In the genomic region with DNA sequence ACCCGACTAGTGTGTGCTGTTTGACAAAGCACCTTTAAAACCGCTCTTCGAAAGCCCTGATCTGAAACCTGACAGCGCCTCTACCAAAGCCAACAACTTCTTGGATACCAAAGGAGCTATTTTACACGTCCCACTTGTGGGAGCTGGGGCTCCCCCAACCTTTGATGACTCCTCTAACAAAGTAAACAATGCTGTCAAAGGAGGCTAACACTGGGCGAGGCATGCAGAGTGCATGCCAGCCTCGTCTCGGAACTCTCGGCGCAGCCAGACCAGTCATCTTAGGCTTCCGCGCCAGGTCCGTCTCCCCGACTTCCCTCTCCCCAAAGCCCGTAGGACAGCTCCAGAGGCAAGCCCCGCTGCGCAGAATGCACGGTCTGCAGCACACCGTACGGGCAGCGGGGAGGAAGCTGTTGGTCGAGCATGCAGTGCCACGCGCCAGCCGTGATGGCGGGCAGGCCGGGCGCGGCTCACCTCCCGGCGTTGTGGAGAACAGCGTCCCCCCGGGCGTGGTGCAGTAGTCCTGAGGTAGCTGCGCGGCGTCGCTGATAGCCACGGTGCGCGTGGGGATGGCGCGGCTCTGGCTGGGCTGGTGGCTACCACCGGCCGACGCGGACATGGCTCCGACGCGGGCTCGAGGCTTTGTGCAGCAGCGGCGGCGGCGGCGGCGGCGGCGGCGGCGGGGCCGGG, we compare ENCODE assay signal across 8 mouse cellular contexts. TPM values are rescaled to one million over a fixed set of nuclear protein-coding genes. Genes with fewer than 3 reads are reported as not detected.
A peak's percentile ranks its signal among the peaks of the same experiment; 100 is the strongest.
DNase-seq lines count a peak whose midpoint lies in the region; ATAC-seq and TF ChIP-seq lines count a peak whose summit lies in the region.

No protein-coding gene starts in this region.

- peak; percentile 58 for DNase-seq in MEL (ENCODE audit: low read depth, low spot score)
- peak; percentile 60 for DNase-seq in cerebellum, adult 11-12 months
- no peak for DNase-seq in hindbrain, embryonic 11.5 days (ENCODE audit: low spot score)
- DNase-seq in layer of hippocampus, postnatal 36 days, result peak; percentile 38 to 42
- DNase-seq in lung, postnatal 14 days, result peak; percentile 37
- peak; percentile 44 for DNase-seq in ovary, postnatal 36 days (ENCODE audit: low spot score)
- peak; percentile 50 for DNase-seq in thymus, postnatal 25 days

- peak overlapping the region; percentile 86 for H3K27ac ChIP-seq in MEL (ENCODE audit: control insufficient read depth, low read depth, low read length)
- peak overlapping the region; percentile 81 for H3K27ac ChIP-seq in forebrain, embryonic 16.5 days (ENCODE audit: low read length)
- peak overlapping the region; percentile 43 for H3K27ac ChIP-seq in hindbrain, embryonic 11.5 days (ENCODE audit: low read depth, low read length)

- under 1% methylated on average over 57 of the region's 62 CpGs for WGBS in forebrain, embryonic 16.5 days
- WGBS in hindbrain, embryonic 11.5 days, result under 1% methylated on average over 52 of the region's 62 CpGs

- no peak for TF ChIP-seq POLR2A in MEL (IDR thresholded peaks at IDR 0.05; ENCODE audit: control insufficient read depth in 1 of 2, insufficient read depth in 1 of 2, low read depth in 1 of 2, low read length in 2 of 2, poor library complexity in 1 of 2)

- ATAC-seq in forebrain, embryonic 16.5 days, result peak; percentile 59
- peak; percentile 78 for ATAC-seq in hindbrain, embryonic 11.5 days (ENCODE audit: low FRiP score)

- H3K27me3 ChIP-seq in MEL (ENCODE audit: control insufficient read depth in 1 of 2, insufficient read depth in 2 of 2, low read length in 2 of 2), result no peaks in the 10 kb centered on the region
- H3K27me3 ChIP-seq in forebrain, embryonic 16.5 days (replicated peaks; ENCODE audit: control insufficient read depth, insufficient read depth, low read length), result no peaks in the 10 kb centered on the region
- H3K27me3 ChIP-seq in hindbrain, embryonic 11.5 days (ENCODE audit: control insufficient read depth, insufficient read depth, low read length), result no peaks in the 10 kb centered on the region

- TF ChIP-seq EP300 in MEL (IDR thresholded peaks at IDR 0.05; ENCODE audit: low read depth in 1 of 2, low read length in 2 of 2), result no peak

- H3K4me1 ChIP-seq in MEL (ENCODE audit: control insufficient read depth in 1 of 2, insufficient read depth in 2 of 2, low read length in 2 of 2), result peaks cover 8 to 31% of the 10 kb centered on the region in 2 experiments
- H3K4me1 ChIP-seq in forebrain, embryonic 16.5 days (replicated peaks; ENCODE audit: control insufficient read depth, insufficient read depth, low read length), result peaks cover 31% of the 10 kb centered on the region
- H3K4me1 ChIP-seq in hindbrain, embryonic 11.5 days (replicated peaks; ENCODE audit: control insufficient read depth, insufficient read depth, low read length), result peaks cover 2% of the 10 kb centered on the region; the same call in 1 of the 2 replicates

- H3K79me2 ChIP-seq in MEL (ENCODE audit: control insufficient read depth, insufficient read depth, low read length, poor library complexity), result peaks cover 51% of the 10 kb centered on the region

- H3K9ac ChIP-seq in MEL (ENCODE audit: control insufficient read depth, low read depth, low read length, poor library complexity, severe bottlenecking), result peak overlapping the region; percentile 96
- peak overlapping the region; percentile 96 for H3K9ac ChIP-seq in forebrain, embryonic 16.5 days (replicated peaks; ENCODE audit: low read depth, low read length)
- H3K9ac ChIP-seq in hindbrain, embryonic 11.5 days (ENCODE audit: low read depth, low read length), result peak overlapping the region; percentile 78

- peaks cover 3 to 37% of the 10 kb centered on the region in 2 experiments; a peak in 3 of 4 replicates for H3K36me3 ChIP-seq in MEL (ENCODE audit: control insufficient read depth in 1 of 2, insufficient read depth in 2 of 2, low read length in 2 of 2)
- H3K36me3 ChIP-seq in forebrain, embryonic 16.5 days (ENCODE audit: control insufficient read depth, insufficient read depth), result no peaks in the 10 kb centered on the region
- H3K36me3 ChIP-seq in hindbrain, embryonic 11.5 days (ENCODE audit: control insufficient read depth, insufficient read depth, low read length), result no peaks in the 10 kb centered on the region

- H3K4me2 ChIP-seq in forebrain, embryonic 16.5 days (ENCODE audit: low read length), result peak overlapping the region; percentile 93
- H3K4me2 ChIP-seq in hindbrain, embryonic 11.5 days (replicated peaks; ENCODE audit: low read depth, low read length), result peak overlapping the region; percentile 93

- H3K4me3 ChIP-seq in MEL (ENCODE audit: control insufficient read depth in 1 of 2, insufficient read depth in 1 of 2, low read depth in 2 of 2, low read length in 2 of 2), result peak overlapping the region; percentile 89 to 97
- peak overlapping the region; percentile 100 for H3K4me3 ChIP-seq in forebrain, embryonic 16.5 days (replicated peaks; ENCODE audit: low read length)
- H3K4me3 ChIP-seq in hindbrain, embryonic 11.5 days (ENCODE audit: low read depth, low read length), result peak overlapping the region; percentile 68

- no peak for TF ChIP-seq RAD21 in MEL (IDR thresholded peaks at IDR 0.05; ENCODE audit: low read depth, low read length)

- TF ChIP-seq CTCF in MEL (IDR thresholded peaks at IDR 0.05 in 2 of 3, conservative IDR thresholded peaks at IDR 0.05 in 1 of 3; ENCODE audit: control insufficient read depth in 1 of 3, insufficient read depth in 1 of 3, low read depth in 2 of 3, low read length in 3 of 3, poor library complexity in 1 of 3, severe bottlenecking in 1 of 3), result no peak

- no peaks in the 10 kb centered on the region for H3K9me3 ChIP-seq in MEL (replicated peaks; ENCODE audit: insufficient read depth, low read length)
- H3K9me3 ChIP-seq in forebrain, embryonic 16.5 days (ENCODE audit: control insufficient read depth, low read length), result no peaks in the 10 kb centered on the region
- no peaks in the 10 kb centered on the region for H3K9me3 ChIP-seq in hindbrain, embryonic 11.5 days (ENCODE audit: control insufficient read depth, low read length)

TF ChIP-seq in MEL, 35 proteins besides CTCF, POLR2A, EP300 and RAD21:
- peak; percentile 79 for TF ChIP-seq MXI1 (IDR thresholded peaks at IDR 0.05; ENCODE audit: low read depth, low read length)
- TF ChIP-seq MAFK (IDR thresholded peaks at IDR 0.05; ENCODE audit: borderline replicate concordance, low read depth, low read length), result no peak
- peak; percentile 69 for TF ChIP-seq MAX (IDR thresholded peaks at IDR 0.05; ENCODE audit: low read length)
- 0 out of 2 replicates have a peak, but pooled peaks have one; percentile 77 for TF ChIP-seq CHD1 (IDR thresholded peaks at IDR 0.05; ENCODE audit: low read depth, low read length)
- TF ChIP-seq USF2 (IDR thresholded peaks at IDR 0.05; ENCODE audit: borderline replicate concordance in 1 of 2, insufficient read depth in 1 of 2, low read depth in 1 of 2, low read length in 2 of 2), result no peak
- TF ChIP-seq ZC3H11A (IDR thresholded peaks at IDR 0.05; ENCODE audit: low read depth, low read length), result no peak
- TF ChIP-seq HCFC1 (IDR thresholded peaks at IDR 0.05; ENCODE audit: low read depth, low read length), result no peak
- no peak; the same call in 1 of the 2 replicates for TF ChIP-seq SIN3A (IDR thresholded peaks at IDR 0.05; ENCODE audit: low read length)
- no peak for TF ChIP-seq MEF2A (IDR thresholded peaks at IDR 0.05; ENCODE audit: extremely low read depth, insufficient replicate concordance, low read depth, low read length, poor library complexity, severe bottlenecking)
- no peak for TF ChIP-seq TCF12 (IDR thresholded peaks at IDR 0.05; ENCODE audit: low read depth, low read length)
- no peak for TF ChIP-seq UBTF (IDR thresholded peaks at IDR 0.05; ENCODE audit: borderline replicate concordance, insufficient read depth, low read depth, low read length)
- TF ChIP-seq CHD2 (IDR thresholded peaks at IDR 0.05; ENCODE audit: low read length), result no peak
- no peak for TF ChIP-seq USF1 (IDR thresholded peaks at IDR 0.05; ENCODE audit: low read depth, low read length)

RNA-seq across cellular contexts. Expression of a gene that starts 0.4 kb away (rescaled TPM):
- 17.0 and 17.1 TPM in 2 replicates for total RNA-seq in MEL (2012; rRNA removed)
- 100 to 1,000 TPM in 1 of 2 experiments, 10 to 100 TPM in 1; 52.9 to 186 TPM for polyA plus RNA-seq in MEL (2012; ENCODE audit: insufficient read depth in 1 of 2, insufficient read length in 2 of 2, low read depth in 1 of 2, low replicate concordance in 2 of 2, missing spikeins in 1 of 2)
- 78.2 and 88.4 TPM in 2 replicates for polyA plus RNA-seq in forebrain, embryonic 16.5 days (2015; fragmentation: Nextera tagmentation; extraction: Ambion mirVana)
- polyA plus RNA-seq in hindbrain, embryonic 11.5 days (2014; fragmentation: Nextera tagmentation; extraction: Ambion mirVana), result 36.1 and 51.4 TPM in 2 replicates
- 10 to 100 TPM; 56.1 to 56.8 TPM for total RNA-seq in layer of hippocampus, postnatal 36 days (2021)

RNA-seq across cellular contexts. Expression of a gene that starts 23.5 kb away (rescaled TPM):
- total RNA-seq in MEL (2012; rRNA removed), result 7.3 and 7.6 TPM in 2 replicates
- 10 to 100 TPM in 1 of 2 experiments, not detected in 1; 14.7 TPM for polyA plus RNA-seq in MEL (2012; ENCODE audit: insufficient read depth in 1 of 2, insufficient read length in 2 of 2, low read depth in 1 of 2, low replicate concordance in 2 of 2, missing spikeins in 1 of 2)
- 25.7 and 28.1 TPM in 2 replicates for polyA plus RNA-seq in forebrain, embryonic 16.5 days (2015; fragmentation: Nextera tagmentation; extraction: Ambion mirVana)
- 9.5 and 11.4 TPM in 2 replicates for polyA plus RNA-seq in hindbrain, embryonic 11.5 days (2014; fragmentation: Nextera tagmentation; extraction: Ambion mirVana)
- 10 to 100 TPM; 21.2 to 24.1 TPM for total RNA-seq in layer of hippocampus, postnatal 36 days (2021)

RNA-seq across cellular contexts. Expression of a gene that starts 34.3 kb away (rescaled TPM):
- not detected in 2 replicates for total RNA-seq in MEL (2012; rRNA removed)
- not detected for polyA plus RNA-seq in MEL (2012; ENCODE audit: insufficient read depth in 1 of 2, insufficient read length in 2 of 2, low read depth in 1 of 2, low replicate concordance in 2 of 2, missing spikeins in 1 of 2)
- 0.10 and 0.15 TPM in 2 replicates for polyA plus RNA-seq in forebrain, embryonic 16.5 days (2015; fragmentation: Nextera tagmentation; extraction: Ambion mirVana)
- 0.12 TPM in 1 of 2 replicates, not detected in the other for polyA plus RNA-seq in hindbrain, embryonic 11.5 days (2014; fragmentation: Nextera tagmentation; extraction: Ambion mirVana)
- total RNA-seq in layer of hippocampus, postnatal 36 days (2021), result under 1 TPM in 1 of 2 experiments, not detected in 1; 0.22 TPM
